Mouse (Mus musculus): Measurements from ENCODE around the gene Sohlh1. TPM values are rescaled to one million over a fixed set of nuclear protein-coding genes. Genes with fewer than 3 reads are reported as not detected.
A peak's percentile ranks its signal among the peaks of the same experiment; 100 is the strongest.

Sohlh1 gene
- polyA plus RNA-seq (2012; rRNA removed): not detected in 2 replicates
- not detected in 2 replicates for polyA plus RNA-seq (2014; fragmentation: Nextera tagmentation; extraction: Ambion mirVana)

DNA sequence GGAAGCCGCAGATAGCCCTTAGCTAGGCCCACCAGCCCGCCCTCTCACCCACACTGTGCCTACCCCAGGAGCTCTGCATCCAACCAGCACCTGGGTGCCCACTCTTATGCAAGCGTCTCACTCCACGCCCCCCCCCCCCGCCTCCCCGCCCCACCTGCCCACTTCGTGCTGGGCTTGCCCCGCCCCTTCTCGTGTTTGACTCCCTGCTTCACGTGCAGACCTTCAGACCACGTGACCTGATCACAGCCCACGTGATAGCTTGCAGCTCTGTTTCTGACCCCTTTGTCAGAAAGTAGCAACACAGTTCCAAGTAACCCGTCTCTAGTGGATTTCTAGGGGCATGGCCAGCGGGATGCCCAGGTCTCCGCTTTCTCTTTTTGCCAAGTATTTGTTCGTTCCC is at the start of gene Sohlh1:
TSS of gene Sohlh1 (minus strand) at position 23 of the 400 bp plus-strand sequence.
- ATAC-seq (ENCODE audit: insufficient read depth): no peak
- H3K9me3 ChIP-seq (ENCODE audit: control insufficient read depth, low read length): no peaks in the 10 kb centered on the region
- no peaks in the 10 kb centered on the region for H3K27me3 ChIP-seq (ENCODE audit: control insufficient read depth, insufficient read depth, low read length)
- H3K9ac ChIP-seq (replicated peaks): no peak within 1 kb of the TSS
- no peak within 1 kb of the TSS for H3K4me3 ChIP-seq (ENCODE audit: insufficient read depth in 1 of 2, low read depth in 2 of 2, low read length in 2 of 2)
- TF ChIP-seq CTCF (IDR thresholded peaks at IDR 0.05; ENCODE audit: low read depth) (no peak), EP300 (IDR thresholded peaks at IDR 0.05; ENCODE audit: low read depth) (no peak)
- no peaks in the 10 kb centered on the region for H3K4me1 ChIP-seq (replicated peaks; ENCODE audit: control insufficient read depth in 2 of 2, insufficient read depth in 2 of 2, low read length in 1 of 2)
- WGBS (ENCODE audit: insufficient replicate concordance): 57% methylated on average over 13 of the region's 16 CpGs
- no peak within 1 kb of the TSS for H3K27ac ChIP-seq
- DNase-seq (ENCODE audit: low read depth in 3 of 3, low spot score in 3 of 3): no peak
- H3K36me3 ChIP-seq (replicated peaks; ENCODE audit: control insufficient read depth, insufficient read depth, low read depth): no peaks in the 10 kb centered on the region
- H3K4me2 ChIP-seq (ENCODE audit: low read depth): no peak within 1 kb of the TSS

DNA sequence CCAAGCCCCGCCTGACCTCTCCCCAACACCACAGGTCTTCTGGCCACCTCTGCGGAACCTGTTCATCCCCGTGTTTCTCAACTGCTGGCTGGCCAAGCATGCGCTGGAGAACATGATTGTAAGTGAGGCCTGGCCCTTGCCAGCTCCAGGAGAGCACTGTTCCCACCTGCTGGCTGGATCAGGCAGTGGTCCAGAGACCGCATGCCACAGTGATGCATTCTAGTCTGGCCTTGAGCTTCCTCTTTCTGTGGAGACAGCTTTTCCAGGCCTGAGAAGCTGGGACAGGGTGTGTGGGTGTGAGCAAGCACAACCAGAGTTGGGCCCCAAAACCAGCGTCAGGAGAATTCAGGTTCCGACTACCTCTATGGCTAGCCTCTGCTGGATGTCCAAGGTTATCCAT is 45.4 kb upstream of the Sohlh1 start:
- TF ChIP-seq EP300 (IDR thresholded peaks at IDR 0.05; ENCODE audit: low read depth) (no peak), CTCF (IDR thresholded peaks at IDR 0.05; ENCODE audit: low read depth) (peak; percentile 20; the same call in 1 of the 2 replicates)
- 52% methylated on average over 7 of the region's 7 CpGs for WGBS (ENCODE audit: insufficient replicate concordance)
- H3K4me3 ChIP-seq (ENCODE audit: insufficient read depth in 1 of 2, low read depth in 2 of 2, low read length in 2 of 2): no peak overlapping the region
- no peak for DNase-seq (ENCODE audit: low read depth in 3 of 3, low spot score in 3 of 3)
- no peak overlapping the region for H3K27ac ChIP-seq
- peaks cover 1 to 3% of the 10 kb centered on the region in 2 experiments; a peak in 1 of 4 replicates for H3K4me1 ChIP-seq (replicated peaks; ENCODE audit: control insufficient read depth in 2 of 2, insufficient read depth in 2 of 2, low read length in 1 of 2)
- no peak overlapping the region for H3K4me2 ChIP-seq (ENCODE audit: low read depth)
- H3K9me3 ChIP-seq (ENCODE audit: control insufficient read depth, low read length): no peaks in the 10 kb centered on the region
- no peaks in the 10 kb centered on the region for H3K27me3 ChIP-seq (ENCODE audit: control insufficient read depth, insufficient read depth, low read length)
- H3K9ac ChIP-seq (replicated peaks): no peak overlapping the region
- no peaks in the 10 kb centered on the region for H3K36me3 ChIP-seq (replicated peaks; ENCODE audit: control insufficient read depth, insufficient read depth, low read depth)
- no peak for ATAC-seq (ENCODE audit: insufficient read depth)

DNA sequence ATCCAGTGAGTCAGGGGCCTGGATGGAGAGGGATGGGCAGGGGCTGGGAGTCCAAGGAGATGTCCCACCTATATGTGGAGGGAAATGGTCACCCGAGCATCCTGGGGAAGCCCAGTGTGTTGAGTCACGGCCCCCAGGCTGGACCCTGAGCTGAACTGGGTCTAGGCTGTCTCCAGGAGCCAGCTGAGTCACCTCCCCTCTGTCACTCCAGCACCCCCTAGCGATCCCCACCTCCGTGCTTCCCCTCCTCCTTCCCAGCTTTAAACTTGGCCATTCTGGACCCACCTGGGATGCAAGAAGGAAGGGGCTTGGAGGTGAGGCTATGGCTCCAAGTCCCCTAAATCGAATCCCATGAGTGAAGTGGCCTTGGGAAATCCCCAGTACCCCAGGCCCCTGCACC is 41.1 kb upstream of the Sohlh1 start:
- H3K4me1 ChIP-seq (replicated peaks; ENCODE audit: control insufficient read depth in 2 of 2, insufficient read depth in 2 of 2, low read length in 1 of 2): peaks cover 5 to 9% of the 10 kb centered on the region in 2 experiments; a peak in 2 of 4 replicates
- WGBS (ENCODE audit: insufficient replicate concordance): 47% methylated on average over 5 of the region's 5 CpGs
- H3K27ac ChIP-seq: no peak overlapping the region
- ATAC-seq (ENCODE audit: insufficient read depth) (no peak), DNase-seq (ENCODE audit: low read depth in 3 of 3, low spot score in 3 of 3) (no peak)
- H3K9ac ChIP-seq (replicated peaks): no peak overlapping the region
- no peaks in the 10 kb centered on the region for H3K36me3 ChIP-seq (replicated peaks; ENCODE audit: control insufficient read depth, insufficient read depth, low read depth)
- TF ChIP-seq EP300 (IDR thresholded peaks at IDR 0.05; ENCODE audit: low read depth) (no peak), CTCF (IDR thresholded peaks at IDR 0.05; ENCODE audit: low read depth) (peak; percentile 7; the same call in 1 of the 2 replicates)
- H3K4me2 ChIP-seq (ENCODE audit: low read depth): no peak overlapping the region
- H3K4me3 ChIP-seq (ENCODE audit: insufficient read depth in 1 of 2, low read depth in 2 of 2, low read length in 2 of 2): no peak overlapping the region
- no peaks in the 10 kb centered on the region for H3K27me3 ChIP-seq (ENCODE audit: control insufficient read depth, insufficient read depth, low read length)
- H3K9me3 ChIP-seq (ENCODE audit: control insufficient read depth, low read length): no peaks in the 10 kb centered on the region

DNA sequence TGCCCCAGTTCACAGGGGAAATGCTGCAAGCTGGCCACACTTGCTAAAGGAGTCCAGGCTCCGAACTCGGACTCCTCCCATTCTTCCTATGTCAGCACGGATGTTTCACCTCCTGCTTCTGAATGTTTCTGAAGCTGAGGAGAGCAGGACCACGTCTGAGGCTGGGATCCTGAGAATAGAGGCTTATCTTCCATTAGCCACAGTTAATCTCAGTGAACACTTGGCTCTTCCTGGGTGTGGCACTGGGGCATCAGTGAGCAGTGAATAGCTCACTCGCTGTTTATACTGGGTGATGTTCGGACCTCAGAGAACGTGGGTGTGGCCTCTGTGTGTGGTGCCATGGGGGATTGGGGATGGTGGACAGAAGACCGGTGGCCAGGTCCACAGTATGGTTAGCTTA is 40.2 kb upstream of the Sohlh1 start:
- no peaks in the 10 kb centered on the region for H3K27me3 ChIP-seq (ENCODE audit: control insufficient read depth, insufficient read depth, low read length)
- H3K9ac ChIP-seq (replicated peaks): no peak overlapping the region
- peak; percentile 23; the same call in 1 of the 2 replicates for TF ChIP-seq EP300 (IDR thresholded peaks at IDR 0.05; ENCODE audit: low read depth)
- TF ChIP-seq CTCF (IDR thresholded peaks at IDR 0.05; ENCODE audit: low read depth): no peak
- no peaks in the 10 kb centered on the region for H3K9me3 ChIP-seq (ENCODE audit: control insufficient read depth, low read length)
- no peak overlapping the region for H3K4me3 ChIP-seq (ENCODE audit: insufficient read depth in 1 of 2, low read depth in 2 of 2, low read length in 2 of 2)
- no peak overlapping the region for H3K4me2 ChIP-seq (ENCODE audit: low read depth)
- H3K27ac ChIP-seq: no peak overlapping the region
- H3K36me3 ChIP-seq (replicated peaks; ENCODE audit: control insufficient read depth, insufficient read depth, low read depth): no peaks in the 10 kb centered on the region
- ATAC-seq (ENCODE audit: insufficient read depth): peak; percentile 51; the same call in 1 of the 2 replicates
- DNase-seq (ENCODE audit: low read depth in 3 of 3, low spot score in 3 of 3): peak; percentile 40 to 47 (median 41)
- peaks cover 5 to 9% of the 10 kb centered on the region in 2 experiments; a peak in 2 of 4 replicates for H3K4me1 ChIP-seq (replicated peaks; ENCODE audit: control insufficient read depth in 2 of 2, insufficient read depth in 2 of 2, low read length in 1 of 2)
- 27% methylated on average over 8 of the region's 8 CpGs for WGBS (ENCODE audit: insufficient replicate concordance)

- Histone ChIP-seq H3K4me3 (ENCODE audit: insufficient read depth in 1 of 2, low read depth in 2 of 2, low read length in 2 of 2) (no peak overlapping the region), H3K9me3 (ENCODE audit: control insufficient read depth, low read length) (no peaks in the 10 kb centered on the region), H3K4me1 (replicated peaks; ENCODE audit: control insufficient read depth in 2 of 2, insufficient read depth in 2 of 2, low read length in 1 of 2) (peaks cover 5 to 9% of the 10 kb centered on the region in 2 experiments; a peak in 2 of 4 replicates), H3K27ac (no peak overlapping the region), H3K36me3 (replicated peaks; ENCODE audit: control insufficient read depth, insufficient read depth, low read depth) (no peaks in the 10 kb centered on the region), H3K4me2 (ENCODE audit: low read depth) (no peak overlapping the region), H3K9ac (replicated peaks) (no peak overlapping the region), H3K27me3 (ENCODE audit: control insufficient read depth, insufficient read depth, low read length) (no peaks in the 10 kb centered on the region)
- TF ChIP-seq CTCF (IDR thresholded peaks at IDR 0.05; ENCODE audit: low read depth) (no peak), EP300 (IDR thresholded peaks at IDR 0.05; ENCODE audit: low read depth) (no peak)
- WGBS (ENCODE audit: insufficient replicate concordance): 58% methylated on average over 3 of the region's 3 CpGs
- ATAC-seq (ENCODE audit: insufficient read depth) (no peak), DNase-seq (ENCODE audit: low read depth in 3 of 3, low spot score in 3 of 3) (no peak)
These were observed 37.7 kb upstream of the Sohlh1 start for GRCm38 (mm10) chr2:25884756-25885155.

Data from liver, embryonic 14.5 days (tissue).